Mouse (Mus musculus) megakaryocyte progenitor cell, adult 5-6 weeks (primary cell): ENCODE data around the gene Kcnc3. TPM values are rescaled to one million over a fixed set of nuclear protein-coding genes. Genes with fewer than 3 reads are reported as not detected.

ENCODE experiments used
- ATAC-seq: replicated peaks from 2 replicates; pipeline ENCODE4 v1.8.0; 2016; ENCODE audit warnings: mild to moderate bottlenecking, moderate TSS enrichment, inconsistent platforms; ENCODE audit not compliant: poor library complexity
- total RNA-seq, 2 experiments: library from RNA; stranded (forward) in 1 of 2; stranded (reverse) in 1 of 2; fragments of 157-497, 149-512 nt in 1 of 2; fragments of 200-1000 nt in 1 of 2; gene quantifications; 2 replicates each; pipeline versions ENCODE4 v1.2.3 to v1.2.4; 2015 to 2017

Kcnc3 gene
- total RNA-seq, 2 experiments from 2014 or later: 0.04 to 0.25 TPM

- ATAC-seq: no peak
These were observed 21.7 kb upstream of the Kcnc3 start for GRCm38 (mm10) chr7:44568803-44569202.

- ATAC-seq: no peak
These were observed 19.5 kb upstream of the Kcnc3 start for GRCm38 (mm10) chr7:44570989-44571388.

- no peak for ATAC-seq
These were observed 18.7 kb upstream of the Kcnc3 start for GRCm38 (mm10) chr7:44571811-44572210.

- peak; percentile 88 for ATAC-seq
These were observed 18.2 kb upstream of the Kcnc3 start, which contains the start of gene Napsa for GRCm38 (mm10) chr7:44572213-44572701. Gene Napsa, plus strand, starts transcription at chr7:44572380.

GRCm38 (mm10) chr7:44572956-44573484, 17.4 kb upstream of the Kcnc3 start:
- ATAC-seq: no peak

GRCm38 (mm10) chr7:44576333-44576844, 14.1 kb upstream of the Kcnc3 start:
- peak; percentile 35; the same call in 1 of the 2 replicates for ATAC-seq

GRCm38 (mm10) chr7:44581637-44582036, 8.8 kb upstream of the Kcnc3 start:
- no peak for ATAC-seq

- ATAC-seq: no peak
These were observed 7.8 kb upstream of the Kcnc3 start for GRCm38 (mm10) chr7:44582709-44583108.

- no peak for ATAC-seq
These were observed 7.3 kb upstream of the Kcnc3 start for GRCm38 (mm10) chr7:44583146-44583545.

GRCm38 (mm10) chr7:44584265-44584804, 6.1 kb upstream of the Kcnc3 start:
- no peak for ATAC-seq

GRCm38 (mm10) chr7:44584921-44585320, 5.5 kb upstream of the Kcnc3 start:
- ATAC-seq: no peak

GRCm38 (mm10) chr7:44585606-44586005, 4.9 kb upstream of the Kcnc3 start:
- no peak for ATAC-seq

GRCm38 (mm10) chr7:44586518-44586917, 3.9 kb upstream of the Kcnc3 start:
- ATAC-seq: no peak

GRCm38 (mm10) chr7:44586930-44587329, 3.5 kb upstream of the Kcnc3 start:
- ATAC-seq: no peak; the same call in 1 of the 2 replicates

- no peak for ATAC-seq
These were observed 2.8 kb upstream of the Kcnc3 start for GRCm38 (mm10) chr7:44587676-44588075.

- ATAC-seq: no peak
These were observed 2.1 kb upstream of the Kcnc3 start for GRCm38 (mm10) chr7:44588338-44588737.

GRCm38 (mm10) chr7:44589149-44589548, 1.3 kb upstream of the Kcnc3 start:
- ATAC-seq: peak; percentile 45

GRCm38 (mm10) chr7:44589946-44590345, 518 bp upstream of the Kcnc3 start:
- no peak for ATAC-seq

GRCm38 (mm10) chr7:44591348-44592116, 1.1 kb downstream of the Kcnc3 start:
- no peak for ATAC-seq

- no peak for ATAC-seq
These were observed 2.6 kb downstream of the Kcnc3 start for GRCm38 (mm10) chr7:44593051-44593450.

- ATAC-seq: peak; percentile 56
These were observed 3.3 kb downstream of the Kcnc3 start for GRCm38 (mm10) chr7:44593775-44594174.

- no peak for ATAC-seq
These were observed 3.8 kb downstream of the Kcnc3 start for GRCm38 (mm10) chr7:44594291-44594690.
